Mouse (Mus musculus): ENCODE measurements around the gene Ttc16. TPM values are rescaled to one million over a fixed set of nuclear protein-coding genes. Genes with fewer than 3 reads are reported as not detected.

The Ttc16 gene
- polyA plus RNA-seq, 1 experiment = 0.03 TPM

DNA sequence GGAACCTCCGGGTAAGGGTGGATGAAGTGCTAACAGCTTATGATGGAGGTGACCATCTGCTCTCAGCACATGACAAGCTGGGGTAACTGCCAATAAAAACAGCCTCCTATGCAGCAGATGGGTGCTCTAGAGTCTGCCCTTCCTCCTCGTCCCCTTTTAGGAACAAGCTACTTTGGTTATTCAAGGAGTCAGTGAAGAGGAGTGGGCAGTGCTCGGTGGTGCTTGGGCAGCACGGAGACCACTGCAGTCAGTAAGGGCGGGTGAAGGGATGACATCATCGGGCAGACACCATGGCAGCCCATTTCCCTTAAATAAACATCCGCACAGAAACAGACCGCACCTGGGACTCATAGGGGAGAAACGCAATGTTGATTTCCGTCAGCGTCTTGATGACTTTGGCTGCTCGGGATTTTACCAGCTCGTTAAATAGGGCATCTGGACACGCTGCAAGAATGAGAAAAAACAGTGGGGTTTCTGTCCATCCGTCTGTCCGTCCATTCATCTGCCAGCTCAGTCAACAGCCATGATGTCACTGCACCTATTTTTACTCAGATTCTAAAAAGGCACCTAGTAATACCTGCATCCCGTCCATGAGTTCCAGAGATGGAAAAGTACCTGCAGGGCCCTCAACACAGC, 41.6 kb upstream of the Ttc16 start:
- H3K4me3 ChIP-seq (replicated peaks) = no peak overlapping the region
- no peaks in the 10 kb centered on the region for H3K9me3 ChIP-seq
- H3K27me3 ChIP-seq (replicated peaks) = peaks cover 7% of the 10 kb centered on the region
- peaks cover 3% of the 10 kb centered on the region; the same call in 1 of the 2 replicates for H3K4me1 ChIP-seq
- no peak for TF ChIP-seq FLI1 (IDR thresholded peaks at IDR 0.05; ENCODE audit: low read length)
- no peak for TF ChIP-seq GATA1 (IDR thresholded peaks at IDR 0.05; ENCODE audit: borderline replicate concordance, low read length)
- peaks cover 22% of the 10 kb centered on the region for H3K36me3 ChIP-seq (replicated peaks; ENCODE audit: low read length)

GRCm38 (mm10) chr2:32816497-32816896, 41.1 kb upstream of the Ttc16 start:
- TF ChIP-seq FLI1 (IDR thresholded peaks at IDR 0.05; ENCODE audit: low read length) = no peak
- TF ChIP-seq GATA1 (IDR thresholded peaks at IDR 0.05; ENCODE audit: borderline replicate concordance, low read length) = no peak
- Histone ChIP-seq H3K4me3 (replicated peaks) (no peak overlapping the region), H3K4me1 (peaks cover under 1% of the 10 kb centered on the region; the same call in 1 of the 2 replicates)

GRCm38 (mm10) chr2:32811959-32812358, 36.5 kb upstream of the Ttc16 start:
- Histone ChIP-seq H3K27me3 (replicated peaks) (peaks cover 2% of the 10 kb centered on the region), H3K36me3 (replicated peaks; ENCODE audit: low read length) (peaks cover 36% of the 10 kb centered on the region), H3K9me3 (no peaks in the 10 kb centered on the region), H3K4me1 (no peaks in the 10 kb centered on the region), H3K4me3 (replicated peaks) (no peak overlapping the region)
- no peak for TF ChIP-seq GATA1 (IDR thresholded peaks at IDR 0.05; ENCODE audit: borderline replicate concordance, low read length)

More at GRCm38 (mm10) chr2:32816497-32816896, 41.1 kb upstream of the Ttc16 start:
- peaks cover 4% of the 10 kb centered on the region for H3K27me3 ChIP-seq (replicated peaks)
- H3K36me3 ChIP-seq (replicated peaks; ENCODE audit: low read length) = peaks cover 26% of the 10 kb centered on the region
- H3K9me3 ChIP-seq = no peaks in the 10 kb centered on the region

- TF ChIP-seq GATA1 (IDR thresholded peaks at IDR 0.05; ENCODE audit: borderline replicate concordance, low read length) = no peak
- no peak for TF ChIP-seq FLI1 (IDR thresholded peaks at IDR 0.05; ENCODE audit: low read length)
- peaks cover 42% of the 10 kb centered on the region for H3K36me3 ChIP-seq (replicated peaks; ENCODE audit: low read length)
- peak overlapping the region; percentile 10 for H3K4me3 ChIP-seq (replicated peaks)
Observed at GRCm38 (mm10) chr2:32808816-32809566, 33.6 kb upstream of the Ttc16 start.

DNA sequence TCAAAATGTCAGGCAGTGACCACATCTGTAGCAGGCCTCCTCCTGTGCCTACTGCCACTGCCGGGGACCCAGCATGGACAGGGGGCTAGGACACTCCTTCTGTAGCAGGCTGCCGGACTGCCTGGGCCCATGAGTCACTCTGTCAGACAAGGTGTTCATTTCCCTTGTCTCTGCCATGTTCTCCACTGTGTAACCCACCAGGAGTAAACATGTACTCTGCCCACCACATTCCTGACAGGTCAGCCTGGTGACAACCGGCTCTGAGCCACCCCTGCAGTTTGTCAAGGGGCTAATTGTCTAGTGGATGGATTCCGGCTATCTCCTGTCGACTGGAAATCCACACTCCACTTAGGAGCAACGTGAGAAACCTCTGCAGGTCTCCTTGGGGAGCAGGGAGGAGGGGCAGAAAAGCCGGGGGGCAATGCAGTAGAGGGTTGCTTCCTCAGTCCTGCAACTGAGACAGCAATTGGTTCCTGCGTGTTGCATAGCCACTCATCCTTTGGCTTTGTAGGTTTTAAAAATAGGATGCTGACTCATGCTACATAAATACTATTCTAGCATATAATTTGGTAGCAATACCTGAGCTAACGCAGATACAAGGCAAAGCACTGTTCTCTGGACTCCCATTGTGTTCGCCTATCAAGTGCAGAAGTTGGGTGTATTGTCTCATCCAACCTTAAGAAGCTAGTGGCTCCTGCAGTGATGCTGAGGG, 23.0 kb upstream of the Ttc16 start:
- H3K4me3 ChIP-seq (replicated peaks) = peak overlapping the region; percentile 34
- TF ChIP-seq FLI1 (IDR thresholded peaks at IDR 0.05; ENCODE audit: low read length) = no peak
- TF ChIP-seq GATA1 (IDR thresholded peaks at IDR 0.05; ENCODE audit: borderline replicate concordance, low read length) = no peak

More at GRCm38 (mm10) chr2:32808816-32809566, 33.6 kb upstream of the Ttc16 start:
- H3K4me1 ChIP-seq = no peaks in the 10 kb centered on the region
- H3K9me3 ChIP-seq = no peaks in the 10 kb centered on the region
- H3K27me3 ChIP-seq (replicated peaks) = peaks cover 4% of the 10 kb centered on the region

DNA sequence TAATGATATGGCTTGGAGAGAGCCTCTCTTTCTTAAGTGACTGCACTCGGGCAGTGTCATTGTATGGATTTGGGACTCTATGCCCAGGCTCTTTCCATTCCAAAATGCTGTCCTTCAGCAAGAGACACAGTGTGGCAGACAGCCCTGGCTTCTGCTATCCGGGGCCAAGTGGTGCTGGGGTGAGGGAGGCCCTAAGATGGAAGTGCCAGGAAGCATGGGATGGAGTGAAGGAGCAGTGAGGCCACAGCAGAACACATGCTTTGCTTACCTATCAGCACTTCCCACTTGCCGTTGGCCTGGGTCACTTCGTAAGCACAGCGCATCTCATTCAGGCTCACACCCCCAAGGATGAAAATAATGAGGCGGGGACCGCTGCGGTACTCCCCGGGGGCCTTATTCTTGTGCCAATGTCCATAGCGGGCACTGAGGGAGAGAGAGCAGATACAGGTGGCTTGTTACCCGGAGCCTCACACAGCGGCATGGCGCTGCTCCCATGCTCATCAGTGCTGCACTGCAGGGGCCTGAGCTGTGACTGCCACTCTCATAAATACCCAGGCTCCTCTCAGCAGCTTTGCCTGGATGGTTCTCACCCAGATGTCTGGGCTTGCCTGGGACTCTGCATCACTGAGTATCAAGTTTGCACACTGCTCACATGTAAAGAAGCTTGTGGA, 20.4 kb upstream of the Ttc16 start:
- H3K9me3 ChIP-seq = peaks cover 12% of the 10 kb centered on the region
- peaks cover 61% of the 10 kb centered on the region for H3K36me3 ChIP-seq (replicated peaks; ENCODE audit: low read length)
- peaks cover 8% of the 10 kb centered on the region for H3K27me3 ChIP-seq (replicated peaks)

More for the DNA sequence above, 23.0 kb upstream of the Ttc16 start:
- Histone ChIP-seq H3K4me1 (peaks cover 22% of the 10 kb centered on the region), H3K36me3 (replicated peaks; ENCODE audit: low read length) (peaks cover 67% of the 10 kb centered on the region), H3K27me3 (replicated peaks) (peaks cover 11% of the 10 kb centered on the region), H3K9me3 (peaks cover 12% of the 10 kb centered on the region)

GRCm38 (mm10) chr2:32791297-32791696, 15.9 kb upstream of the Ttc16 start:
- Histone ChIP-seq H3K27me3 (replicated peaks) (peaks cover 17% of the 10 kb centered on the region), H3K4me3 (replicated peaks) (no peak overlapping the region), H3K36me3 (replicated peaks; ENCODE audit: low read length) (peaks cover 23% of the 10 kb centered on the region), H3K4me1 (no peaks in the 10 kb centered on the region), H3K9me3 (no peaks in the 10 kb centered on the region)
- TF ChIP-seq GATA1 (IDR thresholded peaks at IDR 0.05; ENCODE audit: borderline replicate concordance, low read length) (no peak), FLI1 (IDR thresholded peaks at IDR 0.05; ENCODE audit: low read length) (no peak)

More for the DNA sequence above, 20.4 kb upstream of the Ttc16 start:
- H3K4me3 ChIP-seq (replicated peaks) = no peak overlapping the region
- TF ChIP-seq GATA1 (IDR thresholded peaks at IDR 0.05; ENCODE audit: borderline replicate concordance, low read length) (no peak), FLI1 (IDR thresholded peaks at IDR 0.05; ENCODE audit: low read length) (no peak)
- peaks cover 22% of the 10 kb centered on the region for H3K4me1 ChIP-seq

GRCm38 (mm10) chr2:32788581-32788980, 13.1 kb upstream of the Ttc16 start:
- Histone ChIP-seq H3K36me3 (replicated peaks; ENCODE audit: low read length) (no peaks in the 10 kb centered on the region), H3K4me1 (no peaks in the 10 kb centered on the region), H3K9me3 (no peaks in the 10 kb centered on the region), H3K27me3 (replicated peaks) (peaks cover 19% of the 10 kb centered on the region), H3K4me3 (replicated peaks) (no peak overlapping the region)
- TF ChIP-seq FLI1 (IDR thresholded peaks at IDR 0.05; ENCODE audit: low read length) = no peak

- Histone ChIP-seq H3K27me3 (replicated peaks) (peaks cover 24% of the 10 kb centered on the region), H3K9me3 (no peaks in the 10 kb centered on the region), H3K4me3 (replicated peaks) (no peak overlapping the region), H3K4me1 (no peaks in the 10 kb centered on the region), H3K36me3 (replicated peaks; ENCODE audit: low read length) (no peaks in the 10 kb centered on the region)
- TF ChIP-seq FLI1 (IDR thresholded peaks at IDR 0.05; ENCODE audit: low read length) = no peak
- no peak for TF ChIP-seq GATA1 (IDR thresholded peaks at IDR 0.05; ENCODE audit: borderline replicate concordance, low read length)
Observed at GRCm38 (mm10) chr2:32787176-32787575, 11.7 kb upstream of the Ttc16 start.
